Mouse (Mus musculus) neural tube, embryonic 10.5 days (tissue): ENCODE results near the gene Ano8.
A peak's percentile ranks its signal among the peaks of the same experiment; 100 is the strongest.
"Not testable (repeated sequence)": the region's sequence is repeated elsewhere in the genome, so short reads cannot be mapped to it uniquely, and the experiment has no call there.

Experiments
- DNase-seq: peaks from one replicate; pipeline ENCODE4 v3.0.0-alpha.2; 2017; ENCODE audit warnings: low spot score; ENCODE audit errors: extremely low spot score

Gene Ano8

GRCm38 (mm10) chr8:71445096-71445495 is 40.7 kb downstream of the Ano8 start:
- DNase-seq, result no peak

GRCm38 (mm10) chr8:71441404-71441803 is 44.4 kb downstream of the Ano8 start:
- DNase-seq, result peak; percentile 41

DNA sequence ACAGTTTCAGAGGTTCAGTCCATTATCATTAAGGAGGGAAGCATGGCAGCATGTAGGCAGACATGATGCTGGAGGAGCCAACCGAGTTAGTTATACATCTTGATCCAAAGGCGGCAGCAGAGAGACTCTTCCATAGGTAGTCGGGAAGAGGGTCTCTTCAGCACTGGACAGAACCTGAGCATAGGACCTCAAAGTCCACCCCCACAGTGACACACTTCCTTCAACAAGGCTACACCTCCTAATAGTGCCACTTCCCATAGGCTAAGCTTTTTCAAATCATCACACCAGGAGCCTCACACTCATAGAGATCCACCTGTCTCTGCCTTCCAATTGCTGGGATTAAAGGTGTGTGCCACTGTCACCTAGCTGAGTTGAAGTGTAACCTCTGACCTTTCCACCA is 48.7 kb downstream of the Ano8 start:
- no peak for DNase-seq

- not testable (repeated sequence) for DNase-seq
Observed at GRCm38 (mm10) chr8:71432935-71433334, 52.8 kb downstream of the Ano8 start.
